Mouse (Mus musculus) embryonic fibroblast, embryonic 13.5 days (primary cell): ENCODE measurements around the gene BC051665. TPM values are rescaled to one million over a fixed set of nuclear protein-coding genes. Genes with fewer than 3 reads are reported as not detected.

ENCODE experiments used
- H3K27ac ChIP-seq: 2 replicates; pipeline ENCODE4 v1.5.1; 2012; ENCODE audit warnings: low read length, control low read depth, inconsistent platforms; ENCODE audit not compliant: insufficient read depth
- H3K4me1 ChIP-seq: 2 replicates; pipeline ENCODE4 v1.6.1; 2011; ENCODE audit warnings: low read length; ENCODE audit not compliant: control insufficient read depth, insufficient read depth
- H3K4me3 ChIP-seq: 2 replicates; pipeline ENCODE4 v1.5.1; 2011; ENCODE audit warnings: mild to moderate bottlenecking, control low read depth, low read length; ENCODE audit not compliant: insufficient read depth
- CTCF ChIP-seq: IDR thresholded peaks from 2 replicates; pipeline ENCODE4 v1.5.1; 2011; ENCODE audit warnings: mild to moderate bottlenecking, control low read depth, low read length, moderate library complexity, borderline replicate concordance; ENCODE audit not compliant: insufficient read depth
- POLR2A ChIP-seq: IDR thresholded peaks from 2 replicates; pipeline ENCODE4 v1.6.1; 2011; ENCODE audit warnings: low read depth, mild to moderate bottlenecking, control low read depth, low read length, moderate library complexity
- polyA plus RNA-seq: library from polyadenylated mRNA; stranded (reverse); fragments of >200 nt; gene quantifications from 2 replicates; pipeline ENCODE4 v1.2.4, GENCODE M21; 2011; ENCODE audit warnings: low read depth; ENCODE audit not compliant: missing spikeins, insufficient read length

The BC051665 gene
- polyA plus RNA-seq, 1 experiment, result not detected

- TF ChIP-seq CTCF (no peak), POLR2A (no peak)
- Histone ChIP-seq H3K27ac (no peak overlapping the region), H3K4me1 (no peaks in the 10 kb centered on the region), H3K4me3 (no peak overlapping the region)
Observed at GRCm38 (mm10) chr13:60780534-60780933, 5.6 kb downstream of the BC051665 start.

GRCm38 (mm10) chr13:60761161-60761560, 25.0 kb downstream of the BC051665 start:
- no peak overlapping the region for H3K4me3 ChIP-seq
- TF ChIP-seq POLR2A, result no peak
- no peak for TF ChIP-seq CTCF
- H3K4me1 ChIP-seq, result no peaks in the 10 kb centered on the region
- no peak overlapping the region for H3K27ac ChIP-seq

- no peak for TF ChIP-seq POLR2A
- TF ChIP-seq CTCF, result no peak
- Histone ChIP-seq H3K4me3 (no peak overlapping the region), H3K4me1 (no peaks in the 10 kb centered on the region), H3K27ac (no peak overlapping the region)
Observed at GRCm38 (mm10) chr13:60760392-60760791, 25.8 kb downstream of the BC051665 start.

GRCm38 (mm10) chr13:60759136-60759535, 27.0 kb downstream of the BC051665 start:
- no peaks in the 10 kb centered on the region for H3K4me1 ChIP-seq
- TF ChIP-seq POLR2A (no peak), CTCF (peak; percentile 33; the same call in 1 of the 2 replicates)
- H3K4me3 ChIP-seq, result no peak overlapping the region
- H3K27ac ChIP-seq, result no peak overlapping the region

GRCm38 (mm10) chr13:60757292-60757691, 28.9 kb downstream of the BC051665 start:
- H3K27ac ChIP-seq, result no peak overlapping the region
- H3K4me1 ChIP-seq, result no peaks in the 10 kb centered on the region
- no peak for TF ChIP-seq CTCF
- TF ChIP-seq POLR2A, result no peak
- no peak overlapping the region for H3K4me3 ChIP-seq

GRCm38 (mm10) chr13:60755251-60755650, 30.9 kb downstream of the BC051665 start:
- Histone ChIP-seq H3K27ac (no peak overlapping the region), H3K4me1 (no peaks in the 10 kb centered on the region), H3K4me3 (no peak overlapping the region)
- TF ChIP-seq CTCF, result no peak

GRCm38 (mm10) chr13:60753216-60753615, 32.9 kb downstream of the BC051665 start:
- Histone ChIP-seq H3K27ac (no peak overlapping the region), H3K4me1 (no peaks in the 10 kb centered on the region), H3K4me3 (no peak overlapping the region)
- TF ChIP-seq CTCF, result no peak
- no peak for TF ChIP-seq POLR2A

GRCm38 (mm10) chr13:60750930-60751329, 35.2 kb downstream of the BC051665 start:
- Histone ChIP-seq H3K4me3 (no peak overlapping the region), H3K4me1 (no peaks in the 10 kb centered on the region), H3K27ac (no peak overlapping the region)
- TF ChIP-seq CTCF (no peak), POLR2A (no peak)

GRCm38 (mm10) chr13:60748556-60748955, 37.6 kb downstream of the BC051665 start:
- Histone ChIP-seq H3K4me3 (no peak overlapping the region), H3K27ac (no peak overlapping the region), H3K4me1 (no peaks in the 10 kb centered on the region)
- TF ChIP-seq POLR2A (no peak), CTCF (no peak)

- H3K4me1 ChIP-seq, result no peaks in the 10 kb centered on the region
- no peak overlapping the region for H3K4me3 ChIP-seq
- TF ChIP-seq POLR2A, result no peak
- no peak for TF ChIP-seq CTCF
- no peak overlapping the region for H3K27ac ChIP-seq
Observed at GRCm38 (mm10) chr13:60747201-60747600, 39.0 kb downstream of the BC051665 start.

GRCm38 (mm10) chr13:60746271-60746670, 39.9 kb downstream of the BC051665 start:
- H3K4me1 ChIP-seq, result no peaks in the 10 kb centered on the region
- no peak for TF ChIP-seq CTCF
- TF ChIP-seq POLR2A, result no peak
- H3K27ac ChIP-seq, result no peak overlapping the region
- no peak overlapping the region for H3K4me3 ChIP-seq
